Mouse (Mus musculus) 3T3-L1 (cell line): ENCODE results near the gene Nae1.
A peak's percentile ranks its signal among the peaks of the same experiment; 100 is the strongest.
"Not testable (repeated sequence)": the region's sequence is repeated elsewhere in the genome, so short reads cannot be mapped to it uniquely, and the experiment has no call there.

ENCODE experiments used
- DNase-seq: peaks from one replicate; pipeline ENCODE4 v3.0.0-alpha.2; 2015; ENCODE audit warnings: low read depth, low spot score

Nae1 gene

GRCm38 (mm10) chr8:104533971-104534778 lies at the start of gene Nae1, which contains the start of gene Car7:
Nae1 (minus strand) TSS chr8:104534637.
Car7 (plus strand) TSS chr8:104534689.
- DNase-seq = peak; percentile 93

GRCm38 (mm10) chr8:104577606-104578005 lies 43.2 kb upstream of the Nae1 start:
- DNase-seq = not testable (repeated sequence)

GRCm38 (mm10) chr8:104576820-104577219 lies 42.4 kb upstream of the Nae1 start:
- DNase-seq = no peak

GRCm38 (mm10) chr8:104570436-104571343 lies 36.3 kb upstream of the Nae1 start:
- DNase-seq = peak; percentile 86

- DNase-seq = peak; percentile 69
Observed at GRCm38 (mm10) chr8:104569559-104569958, 35.1 kb upstream of the Nae1 start.

- DNase-seq = no peak
Observed at GRCm38 (mm10) chr8:104565457-104565798, 31.0 kb upstream of the Nae1 start.

- peak; percentile 94 for DNase-seq
Observed at GRCm38 (mm10) chr8:104564633-104565456, 30.4 kb upstream of the Nae1 start.

- peak; percentile 63 for DNase-seq
Observed at GRCm38 (mm10) chr8:104560731-104561130, 26.3 kb upstream of the Nae1 start.

GRCm38 (mm10) chr8:104557226-104557625 lies 22.8 kb upstream of the Nae1 start:
- no peak for DNase-seq

GRCm38 (mm10) chr8:104555191-104555590 lies 20.8 kb upstream of the Nae1 start:
- DNase-seq = no peak

- no peak for DNase-seq
Observed at GRCm38 (mm10) chr8:104543440-104544045, 9.1 kb upstream of the Nae1 start.

GRCm38 (mm10) chr8:104542160-104542559 lies 7.7 kb upstream of the Nae1 start:
- DNase-seq = no peak

GRCm38 (mm10) chr8:104541515-104541880 lies 7.1 kb upstream of the Nae1 start:
- no peak for DNase-seq

GRCm38 (mm10) chr8:104540710-104541514 lies 6.5 kb upstream of the Nae1 start:
- no peak for DNase-seq

GRCm38 (mm10) chr8:104540238-104540637 lies 5.8 kb upstream of the Nae1 start:
- no peak for DNase-seq

- DNase-seq = no peak
Observed at GRCm38 (mm10) chr8:104539566-104539965, 5.1 kb upstream of the Nae1 start.

- DNase-seq = no peak
Observed at GRCm38 (mm10) chr8:104538896-104539295, 4.5 kb upstream of the Nae1 start.

- no peak for DNase-seq
Observed at GRCm38 (mm10) chr8:104536028-104536427, 1.6 kb upstream of the Nae1 start.

- DNase-seq = peak; percentile 52
Observed at GRCm38 (mm10) chr8:104535378-104535777, 941 bp upstream of the Nae1 start.

GRCm38 (mm10) chr8:104534779-104535141 lies 323 bp upstream of the Nae1 start:
- DNase-seq = no peak
